Mouse (Mus musculus) right cerebral cortex, adult 18-20 months (tissue): Measurements from ENCODE around the gene Pbx4.

ENCODE experiments used
- DNase-seq: peaks from one replicate; pipeline ENCODE4 v3.0.0; 2022; ENCODE audit warnings: mixed read lengths

Pbx4 gene

GRCm38 (mm10) chr8:69832298-69832853 lies at the start of gene Pbx4:
TSS of gene Pbx4 (plus strand) at chr8:69832491.
- peak; percentile 97 for DNase-seq

GRCm38 (mm10) chr8:69789105-69789504 lies 43.2 kb upstream of the Pbx4 start:
- DNase-seq = no peak

- no peak for DNase-seq
These were observed 42.6 kb upstream of the Pbx4 start for GRCm38 (mm10) chr8:69789731-69790130.

GRCm38 (mm10) chr8:69790364-69790763 lies 41.9 kb upstream of the Pbx4 start:
- no peak for DNase-seq

GRCm38 (mm10) chr8:69790773-69791367 lies 41.4 kb upstream of the Pbx4 start, which contains the start of the genes Atp13a1 and Zfp866:
TSS of gene Atp13a1 (plus strand) at chr8:69791163.
TSS of gene Zfp866 (minus strand) at chr8:69791178.
- peak; percentile 92 for DNase-seq

GRCm38 (mm10) chr8:69791415-69792068 lies 40.7 kb upstream of the Pbx4 start:
- DNase-seq = peak; percentile 24

- no peak for DNase-seq
These were observed 38.6 kb upstream of the Pbx4 start for GRCm38 (mm10) chr8:69793666-69794065.

GRCm38 (mm10) chr8:69794096-69794495 lies 38.2 kb upstream of the Pbx4 start:
- no peak for DNase-seq

- DNase-seq = no peak
These were observed 37.4 kb upstream of the Pbx4 start for GRCm38 (mm10) chr8:69794901-69795300.

GRCm38 (mm10) chr8:69796721-69797345 lies 35.5 kb upstream of the Pbx4 start:
- DNase-seq = no peak

GRCm38 (mm10) chr8:69797661-69798060 lies 34.6 kb upstream of the Pbx4 start:
- no peak for DNase-seq

- DNase-seq = no peak
These were observed 33.0 kb upstream of the Pbx4 start for GRCm38 (mm10) chr8:69799261-69799660.

GRCm38 (mm10) chr8:69799946-69800345 lies 32.3 kb upstream of the Pbx4 start:
- DNase-seq = no peak

- no peak for DNase-seq
These were observed 30.5 kb upstream of the Pbx4 start for GRCm38 (mm10) chr8:69801796-69802195.

GRCm38 (mm10) chr8:69802216-69802615 lies 30.1 kb upstream of the Pbx4 start:
- no peak for DNase-seq

GRCm38 (mm10) chr8:69803366-69803765 lies 28.9 kb upstream of the Pbx4 start:
- DNase-seq = no peak

- no peak for DNase-seq
These were observed 27.8 kb upstream of the Pbx4 start for GRCm38 (mm10) chr8:69804537-69804936.

GRCm38 (mm10) chr8:69805086-69805485 lies 27.2 kb upstream of the Pbx4 start:
- no peak for DNase-seq

- DNase-seq = no peak
These were observed 26.8 kb upstream of the Pbx4 start for GRCm38 (mm10) chr8:69805491-69805890.

GRCm38 (mm10) chr8:69807236-69807635 lies 25.1 kb upstream of the Pbx4 start:
- no peak for DNase-seq

- DNase-seq = peak; percentile 47
These were observed 24.0 kb upstream of the Pbx4 start, which contains the start of gene Gmip for GRCm38 (mm10) chr8:69808094-69808863. TSS of gene Gmip (plus strand) at chr8:69808679.

GRCm38 (mm10) chr8:69808864-69809403 lies 23.4 kb upstream of the Pbx4 start:
- no peak for DNase-seq

GRCm38 (mm10) chr8:69809820-69810219 lies 22.5 kb upstream of the Pbx4 start:
- no peak for DNase-seq
